Mouse (Mus musculus): ENCODE results near the gene Fbxl18.

GRCm38 (mm10) chr5:142873718-142874117 is 21.5 kb downstream of the Fbxl18 start:
- no peak for TF ChIP-seq CTCF (IDR thresholded peaks at IDR 0.05; ENCODE audit: extremely low read depth, insufficient read length, insufficient replicate concordance, low read depth, low read length)
- no peak for TF ChIP-seq POLR2A (IDR thresholded peaks at IDR 0.05; ENCODE audit: low read depth, low read length)
